8 mouse cellular contexts compared by ENCODE assay signal in genomic region chr14:48589702-48590325, GRCm38 (mm10).
DNase-seq lines count a peak whose midpoint lies in the region; ATAC-seq and TF ChIP-seq lines count a peak whose summit lies in the region.
"Had no signal": no experiment of that assay in that cellular context is flagged by ENCODE, and none has a peak within 500 bp of the region (broad histone marks: within the 10 kb centered on the region; RNA-seq: fewer than 3 reads in every experiment).

No protein-coding gene starts in this region.

- DNase-seq in kidney, postnatal 0 days (ENCODE audit: low spot score) = peak; percentile 20
- DNase-seq in kidney, postnatal 4 days = no peak
- DNase-seq in adrenal gland, postnatal 14 days = peak; percentile 41
- peak; percentile 15 for DNase-seq in heart, adult 8-10 months (ENCODE audit: low spot score)
- DNase-seq in liver, embryonic 14.5 days (ENCODE audit: low read depth in 3 of 3, low spot score in 3 of 3) = no peak
- no peak for DNase-seq in thymus, adult 18-20 months
- no peak for DNase-seq in urinary bladder, adult 2 months (ENCODE audit: low spot score)

- no peak for ATAC-seq in kidney, postnatal 0 days (replicated peaks; ENCODE audit: low FRiP score, low read depth)
- ATAC-seq in liver, embryonic 14.5 days (ENCODE audit: insufficient read depth) = no peak

- no peak overlapping the region for H3K9ac ChIP-seq in kidney, postnatal 0 days (ENCODE audit: low read depth, low read length)
- H3K9ac ChIP-seq in liver, embryonic 14.5 days (replicated peaks) = no peak overlapping the region

- H3K27me3 ChIP-seq in kidney, postnatal 0 days (ENCODE audit: insufficient read depth, low read length) = no peaks in the 10 kb centered on the region
- no peaks in the 10 kb centered on the region for H3K27me3 ChIP-seq in liver, embryonic 14.5 days (ENCODE audit: control insufficient read depth, insufficient read depth, low read length)

- WGBS in kidney, postnatal 0 days = 22% methylated on average over 15 of the region's 15 CpGs
- 39% methylated on average over 15 of the region's 15 CpGs for WGBS in liver, embryonic 14.5 days (ENCODE audit: insufficient replicate concordance)

- H3K9me3 ChIP-seq in kidney, postnatal 0 days (replicated peaks; ENCODE audit: low read length) = no peaks in the 10 kb centered on the region
- no peaks in the 10 kb centered on the region for H3K9me3 ChIP-seq in liver, embryonic 14.5 days (ENCODE audit: control insufficient read depth, low read length)
- H3K9me3 ChIP-seq: forebrain, embryonic 10.5 days had no signal

- TF ChIP-seq CTCF in kidney, postnatal 0 days (IDR thresholded peaks at IDR 0.05; ENCODE audit: low read depth) = no peak
- no peak for TF ChIP-seq CTCF in liver, embryonic 14.5 days (IDR thresholded peaks at IDR 0.05; ENCODE audit: low read depth)

- no peak overlapping the region for H3K4me3 ChIP-seq in kidney, postnatal 0 days (replicated peaks; ENCODE audit: low read depth, low read length)
- H3K4me3 ChIP-seq in liver, embryonic 14.5 days (ENCODE audit: insufficient read depth in 1 of 2, low read depth in 2 of 2, low read length in 2 of 2) = peak overlapping the region in 1 of 2 experiments; percentile 30; a peak in 2 of 4 replicates
- H3K4me3 ChIP-seq: forebrain, embryonic 10.5 days had no signal

- H3K4me2 ChIP-seq in kidney, postnatal 0 days (ENCODE audit: low read length) = peak overlapping the region; percentile 28
- peak overlapping the region; percentile 44 for H3K4me2 ChIP-seq in liver, embryonic 14.5 days (ENCODE audit: low read depth)

- 0 out of 2 replicates have a peak, but pooled peaks cover 4% of the 10 kb centered on the region for H3K4me1 ChIP-seq in kidney, postnatal 0 days (replicated peaks; ENCODE audit: insufficient read depth, low read length)
- H3K4me1 ChIP-seq in liver, embryonic 14.5 days (replicated peaks; ENCODE audit: control insufficient read depth in 2 of 2, insufficient read depth in 2 of 2, low read length in 1 of 2) = peaks cover 0 to 6% of the 10 kb centered on the region in 2 experiments; a peak in 2 of 4 replicates

- H3K27ac ChIP-seq in kidney, postnatal 0 days = no peak overlapping the region
- H3K27ac ChIP-seq in liver, embryonic 14.5 days = no peak overlapping the region
- H3K27ac ChIP-seq: forebrain, embryonic 10.5 days had no signal

- no peaks in the 10 kb centered on the region for H3K36me3 ChIP-seq in kidney, postnatal 0 days (ENCODE audit: insufficient read depth, low read length)
- H3K36me3 ChIP-seq in liver, embryonic 14.5 days (replicated peaks; ENCODE audit: control insufficient read depth, insufficient read depth, low read depth) = no peaks in the 10 kb centered on the region
- H3K36me3 ChIP-seq: forebrain, embryonic 10.5 days had no signal

- no peak for TF ChIP-seq EP300 in liver, embryonic 14.5 days (IDR thresholded peaks at IDR 0.05; ENCODE audit: low read depth)

Comparison
In these comparisons a context has a peak if more than half of its experiments do, and no peak if none do; other contexts are left out.
1. DNase-seq: peak in kidney, postnatal 0 days (single experiment), adrenal gland, postnatal 14 days (single experiment) and heart, adult 8-10 months (single experiment); none in kidney, postnatal 4 days (0 of 2), liver, embryonic 14.5 days (0 of 3), thymus, adult 18-20 months (0 of 2) and urinary bladder, adult 2 months (single experiment).